Mouse (Mus musculus) megakaryocyte, embryonic 14.5 days (primary cell): ENCODE measurements at regions not wholly inside any gene's neighbourhood (a gene's known extent, or its start where the extent isn't known, plus 50 kb on each side); places are given as distances from the start of the nearest gene placed in this dataset.

Experiments
- FLI1 ChIP-seq: IDR thresholded peaks from 2 replicates; pipeline ENCODE4 v1.6.1; 2012; ENCODE audit warnings: low read length, inconsistent platforms, mixed read lengths
- GATA1 ChIP-seq: IDR thresholded peaks from 3 replicates; pipeline ENCODE4 v1.6.1; 2012; ENCODE audit warnings: mixed read lengths, low read length, inconsistent platforms, borderline replicate concordance

- TF ChIP-seq GATA1 = no peak
- TF ChIP-seq FLI1 = no peak
Observed at GRCm38 (mm10) chr6:143474396-143474795, 307.4 kb downstream of the Etnk1 start.
